Mouse (Mus musculus): ENCODE measurements at regions not wholly inside any gene's neighbourhood (a gene's known extent, or its start where the extent isn't known, plus 50 kb on each side); places are given as distances from the start of the nearest gene placed in this dataset.

- Histone ChIP-seq H3K36me3 (no peaks in the 10 kb centered on the region), H3K27ac (no peak overlapping the region), H3K27me3 (replicated peaks) (no peaks in the 10 kb centered on the region), H3K9me3 (no peaks in the 10 kb centered on the region), H3K4me3 (no peak overlapping the region), H3K4me1 (no peaks in the 10 kb centered on the region), H3K9ac (no peak overlapping the region), H3K4me2 (replicated peaks) (no peak overlapping the region)
- WGBS = 87% methylated on average over 4 of the region's 4 CpGs
- ATAC-seq (ENCODE audit: low FRiP score, low read depth) = no peak
Measured at GRCm38 (mm10) chr2:45593765-45594164, 476.6 kb upstream of the Zeb2 start.

- Histone ChIP-seq H3K9ac (no peak overlapping the region), H3K4me2 (replicated peaks) (no peak overlapping the region), H3K9me3 (no peaks in the 10 kb centered on the region), H3K36me3 (no peaks in the 10 kb centered on the region), H3K4me3 (no peak overlapping the region), H3K27me3 (replicated peaks) (no peaks in the 10 kb centered on the region), H3K4me1 (no peaks in the 10 kb centered on the region), H3K27ac (no peak overlapping the region)
- 92% methylated on average over 1 of the region's 1 CpGs for WGBS
- no peak for ATAC-seq (ENCODE audit: low FRiP score, low read depth)
Measured at GRCm38 (mm10) chr2:45590980-45591379, 473.8 kb upstream of the Zeb2 start.

GRCm38 (mm10) chr2:45588248-45588647 is 471.1 kb upstream of the Zeb2 start:
- no peak overlapping the region for H3K4me2 ChIP-seq (replicated peaks)
- no peaks in the 10 kb centered on the region for H3K9me3 ChIP-seq
- no peak overlapping the region for H3K9ac ChIP-seq
- no peak overlapping the region for H3K27ac ChIP-seq
- no peaks in the 10 kb centered on the region for H3K36me3 ChIP-seq
- no peaks in the 10 kb centered on the region for H3K27me3 ChIP-seq (replicated peaks)
- H3K4me3 ChIP-seq = no peak overlapping the region
- 64% methylated on average over 2 of the region's 2 CpGs for WGBS
- ATAC-seq (ENCODE audit: low FRiP score, low read depth) = peak; percentile 48; the same call in 1 of the 2 replicates
- H3K4me1 ChIP-seq = no peaks in the 10 kb centered on the region

GRCm38 (mm10) chr2:45586588-45587200 is 469.5 kb upstream of the Zeb2 start:
- no peaks in the 10 kb centered on the region for H3K27me3 ChIP-seq (replicated peaks)
- ATAC-seq (ENCODE audit: low FRiP score, low read depth) = no peak
- no peak overlapping the region for H3K4me2 ChIP-seq (replicated peaks)
- 57% methylated on average over 1 of the region's 1 CpGs for WGBS
- no peaks in the 10 kb centered on the region for H3K4me1 ChIP-seq
- no peaks in the 10 kb centered on the region for H3K9me3 ChIP-seq
- H3K36me3 ChIP-seq = no peaks in the 10 kb centered on the region
- no peak overlapping the region for H3K27ac ChIP-seq
- H3K4me3 ChIP-seq = no peak overlapping the region
- no peak overlapping the region for H3K9ac ChIP-seq

- WGBS = 89% methylated on average over 4 of the region's 4 CpGs
- H3K4me1 ChIP-seq = no peaks in the 10 kb centered on the region
- no peaks in the 10 kb centered on the region for H3K27me3 ChIP-seq (replicated peaks)
- H3K9ac ChIP-seq = no peak overlapping the region
- H3K27ac ChIP-seq = no peak overlapping the region
- H3K4me3 ChIP-seq = no peak overlapping the region
- H3K4me2 ChIP-seq (replicated peaks) = no peak overlapping the region
- H3K9me3 ChIP-seq = no peaks in the 10 kb centered on the region
- no peaks in the 10 kb centered on the region for H3K36me3 ChIP-seq
- no peak for ATAC-seq (ENCODE audit: low FRiP score, low read depth)
Measured at GRCm38 (mm10) chr2:45581549-45581925, 464.3 kb upstream of the Zeb2 start.

GRCm38 (mm10) chr2:45580838-45581548 is 463.8 kb upstream of the Zeb2 start:
- H3K9me3 ChIP-seq = no peaks in the 10 kb centered on the region
- H3K27me3 ChIP-seq (replicated peaks) = no peaks in the 10 kb centered on the region
- H3K9ac ChIP-seq = no peak overlapping the region
- 79% methylated on average over 8 of the region's 8 CpGs for WGBS
- no peak overlapping the region for H3K4me2 ChIP-seq (replicated peaks)
- ATAC-seq (ENCODE audit: low FRiP score, low read depth) = no peak
- H3K4me3 ChIP-seq = no peak overlapping the region
- no peaks in the 10 kb centered on the region for H3K4me1 ChIP-seq
- H3K27ac ChIP-seq = no peak overlapping the region
- H3K36me3 ChIP-seq = no peaks in the 10 kb centered on the region

GRCm38 (mm10) chr2:45572906-45573305 is 455.7 kb upstream of the Zeb2 start:
- Histone ChIP-seq H3K4me1 (no peaks in the 10 kb centered on the region), H3K27me3 (replicated peaks) (no peaks in the 10 kb centered on the region), H3K4me3 (no peak overlapping the region), H3K4me2 (replicated peaks) (no peak overlapping the region), H3K9ac (no peak overlapping the region), H3K27ac (no peak overlapping the region), H3K36me3 (no peaks in the 10 kb centered on the region), H3K9me3 (no peaks in the 10 kb centered on the region)
- ATAC-seq (ENCODE audit: low FRiP score, low read depth) = no peak
- 89% methylated on average over 3 of the region's 3 CpGs for whole genome bisulfite sequencing

GRCm38 (mm10) chr2:45554707-45555106 is 437.5 kb upstream of the Zeb2 start:
- no peaks in the 10 kb centered on the region for H3K4me1 ChIP-seq
- H3K27ac ChIP-seq = no peak overlapping the region
- 84% methylated on average over 4 of the region's 4 CpGs for WGBS
- no peak overlapping the region for H3K4me3 ChIP-seq
- no peaks in the 10 kb centered on the region for H3K27me3 ChIP-seq (replicated peaks)
- ATAC-seq (ENCODE audit: low FRiP score, low read depth) = no peak
- no peak overlapping the region for H3K4me2 ChIP-seq (replicated peaks)
- H3K9me3 ChIP-seq = no peaks in the 10 kb centered on the region
- no peaks in the 10 kb centered on the region for H3K36me3 ChIP-seq
- H3K9ac ChIP-seq = no peak overlapping the region

GRCm38 (mm10) chr2:45541394-45541793 is 424.2 kb upstream of the Zeb2 start:
- Histone ChIP-seq H3K9ac (no peak overlapping the region), H3K27ac (no peak overlapping the region), H3K4me3 (no peak overlapping the region), H3K27me3 (replicated peaks) (no peaks in the 10 kb centered on the region), H3K4me2 (replicated peaks) (no peak overlapping the region), H3K4me1 (no peaks in the 10 kb centered on the region), H3K9me3 (no peaks in the 10 kb centered on the region), H3K36me3 (no peaks in the 10 kb centered on the region)
- 86% methylated on average over 3 of the region's 3 CpGs for WGBS
- no peak for ATAC-seq (ENCODE audit: low FRiP score, low read depth)

- no peaks in the 10 kb centered on the region for H3K27me3 ChIP-seq (replicated peaks)
- no peak overlapping the region for H3K4me3 ChIP-seq
- H3K27ac ChIP-seq = no peak overlapping the region
- no peaks in the 10 kb centered on the region for H3K9me3 ChIP-seq
- 96% methylated on average over 12 of the region's 12 CpGs for WGBS
- H3K4me2 ChIP-seq (replicated peaks) = no peak overlapping the region
- no peaks in the 10 kb centered on the region for H3K36me3 ChIP-seq
- H3K4me1 ChIP-seq = no peaks in the 10 kb centered on the region
- H3K9ac ChIP-seq = no peak overlapping the region
- ATAC-seq (ENCODE audit: low FRiP score, low read depth) = no peak
Measured at GRCm38 (mm10) chr2:45538950-45539349, 421.8 kb upstream of the Zeb2 start.

- no peaks in the 10 kb centered on the region for H3K9me3 ChIP-seq
- ATAC-seq (ENCODE audit: low FRiP score, low read depth) = no peak
- H3K27me3 ChIP-seq (replicated peaks) = no peaks in the 10 kb centered on the region
- WGBS = 95% methylated on average over 7 of the region's 7 CpGs
- H3K4me1 ChIP-seq = no peaks in the 10 kb centered on the region
- H3K4me2 ChIP-seq (replicated peaks) = no peak overlapping the region
- no peak overlapping the region for H3K27ac ChIP-seq
- H3K36me3 ChIP-seq = no peaks in the 10 kb centered on the region
- H3K4me3 ChIP-seq = no peak overlapping the region
- H3K9ac ChIP-seq = no peak overlapping the region
Measured at GRCm38 (mm10) chr2:45537722-45538121, 420.5 kb upstream of the Zeb2 start.

- Histone ChIP-seq H3K9ac (no peak overlapping the region), H3K4me2 (replicated peaks) (no peak overlapping the region), H3K4me1 (no peaks in the 10 kb centered on the region), H3K36me3 (no peaks in the 10 kb centered on the region), H3K4me3 (no peak overlapping the region), H3K9me3 (no peaks in the 10 kb centered on the region), H3K27ac (no peak overlapping the region), H3K27me3 (replicated peaks) (no peaks in the 10 kb centered on the region)
- ATAC-seq (ENCODE audit: low FRiP score, low read depth) = no peak
- 78% methylated on average over 5 of the region's 5 CpGs for WGBS
Measured at GRCm38 (mm10) chr2:45534806-45535205, 417.6 kb upstream of the Zeb2 start.

- H3K9ac ChIP-seq = no peak overlapping the region
- no peaks in the 10 kb centered on the region for H3K4me1 ChIP-seq
- H3K27ac ChIP-seq = no peak overlapping the region
- H3K9me3 ChIP-seq = no peaks in the 10 kb centered on the region
- H3K4me2 ChIP-seq (replicated peaks) = no peak overlapping the region
- ATAC-seq (ENCODE audit: low FRiP score, low read depth) = no peak
- H3K27me3 ChIP-seq (replicated peaks) = no peaks in the 10 kb centered on the region
- H3K4me3 ChIP-seq = no peak overlapping the region
- no peaks in the 10 kb centered on the region for H3K36me3 ChIP-seq
- WGBS = 71% methylated on average over 5 of the region's 5 CpGs
Measured at GRCm38 (mm10) chr2:45522310-45522709, 405.1 kb upstream of the Zeb2 start.

Data from neural tube, embryonic 12.5 days (tissue).